Mouse (Mus musculus): Measurements from ENCODE around the gene Kmt2c.
A peak's percentile ranks its signal among the peaks of the same experiment; 100 is the strongest.

GRCm38 (mm10) chr5:25420601-25421000 lies 78.0 kb downstream of the Kmt2c start:
- peak; percentile 29 to 78; a peak in 2 of 4 replicates for TF ChIP-seq CTCF (conservative IDR thresholded peaks at IDR 0.05 in 1 of 2, IDR thresholded peaks at IDR 0.05 in 1 of 2; ENCODE audit: low read depth in 2 of 2, low read length in 2 of 2)
- TF ChIP-seq TCF12 (IDR thresholded peaks at IDR 0.05; ENCODE audit: low read depth, low read length): no peak
- no peak for TF ChIP-seq RCOR1 (conservative IDR thresholded peaks at IDR 0.05; ENCODE audit: low read depth, low read length)
- no peak for TF ChIP-seq TBP (conservative IDR thresholded peaks at IDR 0.05; ENCODE audit: low read depth, low read length)
- TF ChIP-seq USF2 (conservative IDR thresholded peaks at IDR 0.05; ENCODE audit: low read depth, low read length): no peak
- peak; percentile 75 for TF ChIP-seq RAD21 (IDR thresholded peaks at IDR 0.05; ENCODE audit: low read depth, low read length)
- no peak for TF ChIP-seq POLR2AphosphoS2 (IDR thresholded peaks at IDR 0.05; ENCODE audit: low read depth, low read length)
- TF ChIP-seq E2F4 (IDR thresholded peaks at IDR 0.05; ENCODE audit: insufficient replicate concordance, low read depth, low read length): no peak
- no peak for TF ChIP-seq ZMIZ1 (IDR thresholded peaks at IDR 0.05; ENCODE audit: low read depth, low read length)
- no peak for TF ChIP-seq USF1 (IDR thresholded peaks at IDR 0.05; ENCODE audit: low read depth, low read length)
- TF ChIP-seq HCFC1 (IDR thresholded peaks at IDR 0.05; ENCODE audit: low read depth, low read length): no peak
- no peak for TF ChIP-seq ZKSCAN1 (IDR thresholded peaks at IDR 0.05; ENCODE audit: borderline replicate concordance, low read depth, low read length)
